Mouse (Mus musculus) G1E (cell line): ENCODE results near the gene Ldb3. TPM values are rescaled to one million over a fixed set of nuclear protein-coding genes. Genes with fewer than 3 reads are reported as not detected.

Experiments used
- ATAC-seq: 2 replicates; pipeline ENCODE4 v1.8.0; 2016; ENCODE audit warnings: mild to moderate bottlenecking; ENCODE audit not compliant: insufficient number of reproducible peaks, poor library complexity, low FRiP score, severe bottlenecking; ENCODE audit errors: extremely low read depth
- DNase-seq: peaks from one replicate; pipeline ENCODE4 v3.0.0; 2012; ENCODE audit warnings: low spot score
- H3K27me3 ChIP-seq: 2 replicates; pipeline ENCODE4 v1.6.1; 2012; ENCODE audit warnings: mild to moderate bottlenecking, low read length, inconsistent platforms; ENCODE audit not compliant: insufficient read depth
- H3K36me3 ChIP-seq: replicated peaks from 2 replicates; pipeline ENCODE3; 2012; ENCODE audit warnings: mild to moderate bottlenecking, inconsistent platforms
- H3K4me1 ChIP-seq: 2 replicates; pipeline ENCODE4 v1.6.1; 2012; ENCODE audit warnings: low read depth, low read length, inconsistent platforms, mixed read lengths; ENCODE audit not compliant: insufficient read depth
- H3K4me3 ChIP-seq: 2 replicates; pipeline ENCODE4 v1.5.1; 2012; ENCODE audit warnings: low read depth, mild to moderate bottlenecking, inconsistent platforms, low read length, moderate library complexity, mixed read lengths
- H3K9me3 ChIP-seq: replicated peaks from 2 replicates; pipeline ENCODE4 v1.6.1; 2012; ENCODE audit warnings: inconsistent platforms
- CTCF ChIP-seq: IDR thresholded peaks from 2 replicates; pipeline ENCODE4 v1.5.1; 2012; ENCODE audit warnings: low read depth, low read length, inconsistent platforms, mixed read lengths
- GATA1 ChIP-seq: IDR thresholded peaks from 2 replicates; pipeline ENCODE4 v1.6.1; 2012; ENCODE audit warnings: borderline replicate concordance, low read length, inconsistent platforms, mixed read lengths
- GATA2 ChIP-seq: IDR thresholded peaks from 2 replicates; pipeline ENCODE4 v1.6.1; 2012; ENCODE audit warnings: low read depth, low read length, inconsistent platforms, borderline replicate concordance
- POLR2AphosphoS5 ChIP-seq: IDR thresholded peaks from 2 replicates; pipeline ENCODE4 v1.6.1; 2012; ENCODE audit warnings: low read depth, low read length, inconsistent platforms; ENCODE audit not compliant: insufficient replicate concordance
- TAL1 ChIP-seq: conservative IDR thresholded peaks from 2 replicates; pipeline ENCODE4 v1.6.1; 2012; ENCODE audit warnings: low read depth, low read length, inconsistent platforms, mixed read lengths
- polyA plus RNA-seq: library from polyadenylated mRNA; stranded (reverse); fragments of >175 nt; gene quantifications from 2 replicates; pipeline ENCODE4 v1.2.3, GENCODE M21; 2012
- total RNA-seq, 2 experiments: library from RNA; stranded (forward) in 1 of 2; stranded (reverse) in 1 of 2; fragments of 200-1000 nt in 1 of 2; fragments of >200 nt in 1 of 2; fragmentation: Nextera tagmentation in 1 of 2; gene quantifications; 2 replicates each; pipeline ENCODE4 v1.2.3; 2014 to 2017

Gene Ldb3
- total and polyA plus RNA-seq, 3 experiments: 0.05 TPM; not detected in 2

DNA sequence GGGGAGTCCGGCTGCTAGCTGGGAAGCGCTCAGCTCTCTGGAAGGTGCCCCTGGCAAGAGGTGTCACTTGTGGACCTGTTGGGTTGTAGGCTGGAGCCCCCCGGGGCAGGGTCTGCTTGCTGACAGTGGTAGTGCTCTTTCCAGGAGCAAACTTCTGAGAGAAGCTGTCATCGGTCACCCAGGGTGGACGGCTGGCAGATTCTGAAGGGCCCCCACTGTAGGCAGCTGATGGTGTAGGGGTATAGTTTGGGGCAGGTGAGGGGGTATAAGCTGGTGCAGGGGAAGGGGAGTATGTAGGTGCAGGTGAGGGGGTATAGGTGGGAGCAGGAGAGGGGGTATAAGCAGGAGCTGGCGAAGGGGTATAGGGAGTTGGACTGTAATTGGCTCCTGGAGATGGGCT, 44.5 kb downstream of the Ldb3 start:
- Histone ChIP-seq H3K4me3 (no peak overlapping the region), H3K9me3 (no peaks in the 10 kb centered on the region), H3K4me1 (no peaks in the 10 kb centered on the region), H3K36me3 (no peaks in the 10 kb centered on the region), H3K27me3 (peaks cover 5% of the 10 kb centered on the region; the same call in 1 of the 2 replicates)
- ATAC-seq (no peak), DNase-seq (no peak)
- TF ChIP-seq POLR2AphosphoS5 (no peak), CTCF (no peak), TAL1 (no peak), GATA1 (no peak), GATA2 (no peak)

DNA sequence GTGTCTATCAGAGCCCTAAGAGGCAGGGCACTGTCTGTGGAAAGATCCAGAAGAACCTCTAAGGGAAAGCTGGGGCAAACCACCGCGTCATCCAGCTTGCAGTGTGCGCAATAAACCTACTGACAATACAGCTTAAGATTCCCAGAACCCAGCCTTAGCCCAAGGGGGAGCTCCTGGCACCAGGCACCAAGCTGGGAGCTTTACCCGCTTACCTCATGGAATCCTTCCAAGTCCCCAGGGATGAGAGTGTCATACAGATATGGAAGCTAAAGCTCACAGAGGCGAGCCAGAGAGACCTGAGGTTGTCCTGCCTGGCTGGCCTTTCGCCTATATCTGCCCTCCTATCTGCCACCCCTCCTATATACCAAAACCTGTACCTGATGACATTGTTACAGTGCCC, 44.9 kb downstream of the Ldb3 start:
- no peaks in the 10 kb centered on the region for H3K4me1 ChIP-seq
- H3K9me3 ChIP-seq: no peaks in the 10 kb centered on the region
- no peak for ATAC-seq
- no peak for TF ChIP-seq CTCF
- TF ChIP-seq GATA2: no peak
- TF ChIP-seq POLR2AphosphoS5: no peak
- TF ChIP-seq TAL1: no peak
- TF ChIP-seq GATA1: no peak
- H3K36me3 ChIP-seq: no peaks in the 10 kb centered on the region
- peaks cover 3% of the 10 kb centered on the region; the same call in 1 of the 2 replicates for H3K27me3 ChIP-seq
- no peak overlapping the region for H3K4me3 ChIP-seq
- no peak for DNase-seq

DNA sequence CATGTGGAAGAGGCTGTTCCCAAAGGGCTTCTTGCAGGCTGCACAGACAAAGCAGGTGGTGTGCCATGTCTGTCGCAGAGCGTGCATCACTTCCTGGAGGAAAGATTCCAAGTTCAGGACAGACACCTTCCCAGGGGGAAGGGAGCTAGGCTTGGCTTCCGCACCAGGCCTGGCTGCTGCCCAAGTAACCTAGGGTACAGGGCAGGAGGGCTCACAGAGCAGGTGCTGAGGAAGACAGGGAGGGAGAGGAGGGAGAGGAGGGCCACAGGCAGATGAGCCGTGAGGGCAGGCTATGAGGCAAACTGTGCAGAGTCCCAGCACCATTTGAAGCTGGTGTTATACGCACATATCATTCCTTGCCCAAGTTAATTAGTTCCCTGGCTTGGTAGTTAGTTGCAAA, 46.6 kb downstream of the Ldb3 start:
- ATAC-seq (no peak), DNase-seq (no peak)
- H3K4me3 ChIP-seq: no peak overlapping the region
- H3K27me3 ChIP-seq: no peaks in the 10 kb centered on the region
- no peaks in the 10 kb centered on the region for H3K36me3 ChIP-seq
- H3K9me3 ChIP-seq: no peaks in the 10 kb centered on the region
- no peaks in the 10 kb centered on the region for H3K4me1 ChIP-seq
- TF ChIP-seq GATA1 (no peak), TAL1 (no peak), GATA2 (no peak), POLR2AphosphoS5 (no peak), CTCF (no peak)

DNA sequence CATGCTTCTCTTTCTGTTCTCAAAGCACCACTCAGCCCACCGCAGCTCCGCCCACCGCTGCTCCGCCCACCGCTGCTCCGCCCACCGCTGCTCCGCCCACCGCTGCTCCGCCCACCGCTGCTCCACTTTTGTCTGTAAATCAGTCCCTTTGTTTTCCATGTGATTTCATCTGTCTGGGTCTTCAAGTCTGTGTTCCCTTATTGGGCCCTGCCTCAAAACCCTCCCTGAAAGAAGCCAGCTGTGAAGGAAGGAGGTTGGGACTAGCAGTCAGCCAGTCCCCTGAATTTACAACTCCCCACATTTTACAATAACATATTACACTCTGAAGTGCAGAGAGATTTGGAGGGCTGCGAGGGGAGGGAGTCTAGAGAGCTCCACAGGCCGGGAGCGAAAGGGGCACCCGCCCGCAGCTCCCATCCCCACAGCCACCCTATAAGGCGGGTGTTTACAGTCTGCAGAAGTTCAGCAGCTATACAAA, 47.8 kb downstream of the Ldb3 start:
- no peak overlapping the region for H3K4me3 ChIP-seq
- DNase-seq: no peak
- H3K36me3 ChIP-seq: no peaks in the 10 kb centered on the region
- H3K4me1 ChIP-seq: no peaks in the 10 kb centered on the region
- TF ChIP-seq CTCF (no peak), POLR2AphosphoS5 (no peak), GATA1 (no peak), TAL1 (no peak), GATA2 (no peak)
- H3K27me3 ChIP-seq: no peaks in the 10 kb centered on the region
- ATAC-seq: no peak
- no peaks in the 10 kb centered on the region for H3K9me3 ChIP-seq

DNA sequence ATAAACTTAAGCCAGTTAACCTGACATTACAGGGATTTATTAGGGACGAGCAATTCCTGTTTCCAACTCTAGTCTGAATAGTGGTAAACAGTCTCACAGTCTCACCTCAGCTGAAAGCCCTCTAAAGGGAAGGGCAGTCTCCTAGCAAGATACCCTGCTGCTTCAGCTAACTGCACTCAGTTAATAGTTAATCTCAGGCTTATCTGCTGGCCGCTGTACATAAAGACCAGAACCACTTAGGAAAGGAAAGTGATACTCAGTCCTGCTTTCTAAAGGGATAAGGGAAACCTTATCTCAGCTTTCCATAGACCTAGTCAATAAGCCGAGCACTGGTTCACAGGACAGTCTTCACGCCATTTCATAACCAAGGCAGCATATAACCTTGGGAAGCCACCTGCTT, 52.6 kb downstream of the Ldb3 start:
- no peak for DNase-seq
- no peak for ATAC-seq
- TF ChIP-seq POLR2AphosphoS5: no peak
- TF ChIP-seq CTCF: no peak
- TF ChIP-seq GATA2: no peak
- TF ChIP-seq TAL1: no peak
- TF ChIP-seq GATA1: no peak
- Histone ChIP-seq H3K4me1 (no peaks in the 10 kb centered on the region), H3K4me3 (no peak overlapping the region), H3K9me3 (no peaks in the 10 kb centered on the region), H3K36me3 (no peaks in the 10 kb centered on the region), H3K27me3 (no peaks in the 10 kb centered on the region)

DNA sequence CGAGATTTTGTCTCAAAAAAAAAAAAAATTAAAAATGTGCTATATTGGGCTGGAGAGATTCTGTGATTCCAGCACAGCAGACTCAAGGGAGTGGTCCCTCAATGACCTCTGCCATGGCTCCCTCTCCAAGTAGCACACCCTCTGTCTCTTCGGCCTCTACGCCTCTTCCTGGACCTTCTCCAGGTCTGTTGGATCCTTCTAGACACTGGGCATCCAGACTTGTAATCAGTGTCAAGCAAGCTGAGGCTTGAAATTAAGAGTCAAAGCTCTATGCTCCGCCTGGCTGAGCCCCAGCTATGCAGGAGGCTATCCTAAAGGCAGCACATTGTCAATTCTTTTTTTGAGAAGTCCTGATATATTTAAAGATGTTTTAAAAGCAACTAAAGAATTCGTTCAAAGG, 54.9 kb downstream of the Ldb3 start:
- ATAC-seq (no peak), DNase-seq (no peak)
- TF ChIP-seq GATA1: no peak
- TF ChIP-seq TAL1: no peak
- no peak for TF ChIP-seq CTCF
- TF ChIP-seq GATA2: no peak
- TF ChIP-seq POLR2AphosphoS5: no peak
- Histone ChIP-seq H3K9me3 (no peaks in the 10 kb centered on the region), H3K4me1 (no peaks in the 10 kb centered on the region), H3K36me3 (no peaks in the 10 kb centered on the region), H3K27me3 (no peaks in the 10 kb centered on the region), H3K4me3 (no peak overlapping the region)

DNA sequence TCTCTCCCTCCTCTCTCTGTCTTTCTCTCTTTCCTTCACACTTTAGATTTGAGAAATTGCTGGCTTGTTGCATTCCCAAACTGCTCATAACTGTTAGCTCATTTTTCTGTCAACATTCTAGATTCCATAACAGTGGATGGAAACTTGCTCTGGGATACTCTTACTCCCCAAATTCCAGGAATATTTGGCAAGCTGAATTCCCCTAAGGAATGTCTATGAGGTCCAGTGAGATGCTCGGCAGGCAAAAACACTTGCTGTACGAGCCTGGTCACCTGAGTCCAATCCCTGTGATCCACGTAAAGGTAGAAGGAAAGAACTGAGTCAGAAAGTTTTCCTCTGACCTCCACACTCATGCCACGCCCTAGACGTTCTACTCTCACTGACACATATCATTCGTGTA, 55.9 kb downstream of the Ldb3 start:
- Histone ChIP-seq H3K36me3 (no peaks in the 10 kb centered on the region), H3K4me3 (no peak overlapping the region), H3K27me3 (no peaks in the 10 kb centered on the region), H3K4me1 (no peaks in the 10 kb centered on the region), H3K9me3 (no peaks in the 10 kb centered on the region)
- no peak for TF ChIP-seq GATA2
- TF ChIP-seq GATA1: no peak
- TF ChIP-seq TAL1: no peak
- TF ChIP-seq CTCF: no peak
- DNase-seq: no peak
- ATAC-seq: no peak
